Mouse (Mus musculus) heart, embryonic 15.5 days (tissue): ENCODE results near the gene Mterf4. TPM values are rescaled to one million over a fixed set of nuclear protein-coding genes. Genes with fewer than 3 reads are reported as not detected.

Source experiments
- ATAC-seq: fragments of 200-750 bp; cut with Nextera tagmentation; replicated peaks from 2 replicates; pipeline ENCODE4 v1.8.0; 2017; ENCODE audit warnings: low read depth, moderate TSS enrichment; ENCODE audit not compliant: insufficient number of reproducible peaks, insufficient read depth, low FRiP score
- H3K27ac ChIP-seq: fragments of 300-500 bp; sonication (generic); 2 replicates; pipeline ENCODE4 v1.5.1; 2015; ENCODE audit warnings: mild to moderate bottlenecking, inconsistent platforms
- H3K27me3 ChIP-seq: fragments of 300-500 bp; sonication (generic); 2 replicates; pipeline ENCODE4 v1.6.1; 2015; ENCODE audit warnings: inconsistent platforms
- H3K36me3 ChIP-seq: fragments of 300-500 bp; sonication (generic); 2 replicates; pipeline ENCODE4 v1.6.1; 2015; ENCODE audit warnings: mild to moderate bottlenecking, inconsistent platforms
- H3K4me1 ChIP-seq: fragments of 300-500 bp; sonication (generic); replicated peaks from 2 replicates; pipeline ENCODE4 v1.6.1; 2015; ENCODE audit warnings: inconsistent platforms
- H3K4me2 ChIP-seq: fragments of 300-500 bp; sonication (generic); 2 replicates; pipeline ENCODE4 v1.6.1; 2015; ENCODE audit warnings: inconsistent platforms, mild to moderate bottlenecking, moderate library complexity
- H3K4me3 ChIP-seq: fragments of 300-500 bp; sonication (generic); 2 replicates; pipeline ENCODE4 v1.5.1; 2015; ENCODE audit warnings: mild to moderate bottlenecking, inconsistent platforms
- H3K9ac ChIP-seq: fragments of 300-500 bp; sonication (generic); 2 replicates; pipeline ENCODE4 v1.6.1; 2015; ENCODE audit warnings: mild to moderate bottlenecking, inconsistent platforms
- H3K9me3 ChIP-seq: fragments of 300-500 bp; sonication (generic); replicated peaks from 2 replicates; pipeline ENCODE4 v1.6.1; 2016; ENCODE audit warnings: inconsistent platforms
- WGBS: fragments of 180-500 bp; shearing (Covaris S2); methylation state at CpG from one replicate; pipeline ENCODE4 v1.1.7; 2015; ENCODE audit warnings: mixed read lengths; 5-methylcytosine and 5-hydroxymethylcytosine counted together
- polyA plus RNA-seq: library from polyadenylated mRNA; unstranded; fragments of >200 nt; fragmentation: Nextera tagmentation; extraction: Ambion mirVana; gene quantifications from 2 replicates; pipeline ENCODE4 v1.2.1, GENCODE M21; 2015

The Mterf4 gene
- polyA plus RNA-seq = 19.2 and 22.5 TPM in 2 replicates

GRCm38 (mm10) chr1:93305581-93306337, at the start of gene Mterf4:
TSS of gene Mterf4 (minus strand) at chr1:93305915.
- peak within 1 kb of the TSS; percentile 78 for H3K4me3 ChIP-seq
- no peaks in the 10 kb centered on the region for H3K27me3 ChIP-seq
- peak within 1 kb of the TSS; percentile 75 for H3K4me2 ChIP-seq
- no peak within 1 kb of the TSS for H3K27ac ChIP-seq
- H3K4me1 ChIP-seq = peaks cover 7% of the 10 kb centered on the region
- H3K36me3 ChIP-seq = peaks cover 29% of the 10 kb centered on the region
- peak within 1 kb of the TSS; percentile 77 for H3K9ac ChIP-seq
- WGBS = 7% methylated on average over 36 of the region's 36 CpGs
- ATAC-seq = peak; percentile 84
- H3K9me3 ChIP-seq = no peaks in the 10 kb centered on the region

- Histone ChIP-seq H3K4me1 (no peaks in the 10 kb centered on the region), H3K4me2 (no peak overlapping the region), H3K9ac (no peak overlapping the region), H3K36me3 (peaks cover 65% of the 10 kb centered on the region), H3K27me3 (no peaks in the 10 kb centered on the region), H3K9me3 (no peaks in the 10 kb centered on the region), H3K27ac (no peak overlapping the region), H3K4me3 (no peak overlapping the region)
- 82% methylated on average over 2 of the region's 2 CpGs for WGBS
- ATAC-seq = no peak
These were observed 47.0 kb upstream of the Mterf4 start for GRCm38 (mm10) chr1:93352724-93353123.

- no peaks in the 10 kb centered on the region for H3K27me3 ChIP-seq
- WGBS = 52% methylated on average over 4 of the region's 4 CpGs
- H3K27ac ChIP-seq = no peak overlapping the region
- no peak for ATAC-seq
- H3K4me1 ChIP-seq = no peaks in the 10 kb centered on the region
- no peak overlapping the region for H3K4me3 ChIP-seq
- H3K36me3 ChIP-seq = peaks cover 59% of the 10 kb centered on the region
- no peak overlapping the region for H3K4me2 ChIP-seq
- H3K9ac ChIP-seq = no peak overlapping the region
- H3K9me3 ChIP-seq = no peaks in the 10 kb centered on the region
These were observed 44.0 kb upstream of the Mterf4 start for GRCm38 (mm10) chr1:93349701-93350100.

GRCm38 (mm10) chr1:93347176-93347575, 41.5 kb upstream of the Mterf4 start:
- H3K9ac ChIP-seq = no peak overlapping the region
- no peaks in the 10 kb centered on the region for H3K9me3 ChIP-seq
- no peak overlapping the region for H3K4me2 ChIP-seq
- H3K4me1 ChIP-seq = peaks cover 9% of the 10 kb centered on the region
- no peak overlapping the region for H3K27ac ChIP-seq
- no peaks in the 10 kb centered on the region for H3K27me3 ChIP-seq
- WGBS = 90% methylated on average over 5 of the region's 5 CpGs
- peaks cover 36% of the 10 kb centered on the region for H3K36me3 ChIP-seq
- no peak overlapping the region for H3K4me3 ChIP-seq
- ATAC-seq = no peak

- ATAC-seq = peak; percentile 95
- Histone ChIP-seq H3K4me2 (peak overlapping the region; percentile 97), H3K36me3 (peaks cover 16% of the 10 kb centered on the region), H3K4me1 (peaks cover 17% of the 10 kb centered on the region), H3K27me3 (no peaks in the 10 kb centered on the region), H3K9me3 (no peaks in the 10 kb centered on the region), H3K9ac (peak overlapping the region; percentile 81), H3K27ac (peak overlapping the region; percentile 65), H3K4me3 (peak overlapping the region; percentile 89)
- WGBS = under 1% methylated on average over 39 of the region's 39 CpGs
These were observed 37.9 kb upstream of the Mterf4 start for GRCm38 (mm10) chr1:93343504-93344047.

- Histone ChIP-seq H3K36me3 (peaks cover 12% of the 10 kb centered on the region), H3K4me2 (peak within 1 kb of the TSS; percentile 97), H3K9ac (peak within 1 kb of the TSS; percentile 81), H3K4me3 (peak within 1 kb of the TSS; percentile 89), H3K4me1 (peaks cover 17% of the 10 kb centered on the region), H3K27me3 (no peaks in the 10 kb centered on the region), H3K9me3 (no peaks in the 10 kb centered on the region), H3K27ac (peak within 1 kb of the TSS; percentile 65)
- ATAC-seq = peak; percentile 93
- under 1% methylated on average over 63 of the region's 63 CpGs for WGBS
These were observed 37.2 kb upstream of the Mterf4 start, which contains the start of the genes Ppp1r7 and Pask for GRCm38 (mm10) chr1:93342648-93343503. TSS of gene Ppp1r7 (plus strand) at chr1:93342854. TSS of gene Pask (minus strand) at chr1:93343482.

- H3K9ac ChIP-seq = no peak overlapping the region
- 72% methylated on average over 2 of the region's 2 CpGs for WGBS
- ATAC-seq = no peak
- no peak overlapping the region for H3K4me3 ChIP-seq
- H3K9me3 ChIP-seq = no peaks in the 10 kb centered on the region
- H3K27me3 ChIP-seq = no peaks in the 10 kb centered on the region
- H3K27ac ChIP-seq = no peak overlapping the region
- H3K4me2 ChIP-seq = no peak overlapping the region
- H3K4me1 ChIP-seq = no peaks in the 10 kb centered on the region
- peaks cover 7% of the 10 kb centered on the region for H3K36me3 ChIP-seq
These were observed 28.9 kb upstream of the Mterf4 start for GRCm38 (mm10) chr1:93334621-93335020.

- H3K27ac ChIP-seq = no peak overlapping the region
- H3K4me1 ChIP-seq = no peaks in the 10 kb centered on the region
- H3K9me3 ChIP-seq = no peaks in the 10 kb centered on the region
- H3K9ac ChIP-seq = no peak overlapping the region
- no peak for ATAC-seq
- no peak overlapping the region for H3K4me3 ChIP-seq
- no peaks in the 10 kb centered on the region for H3K27me3 ChIP-seq
- WGBS = 85% methylated on average over 3 of the region's 3 CpGs
- H3K4me2 ChIP-seq = no peak overlapping the region
- peaks cover 25% of the 10 kb centered on the region; the same call in 1 of the 2 replicates for H3K36me3 ChIP-seq
These were observed 20.7 kb upstream of the Mterf4 start for GRCm38 (mm10) chr1:93326446-93326845.

GRCm38 (mm10) chr1:93323973-93324372, 18.3 kb upstream of the Mterf4 start:
- Histone ChIP-seq H3K4me1 (no peaks in the 10 kb centered on the region), H3K9me3 (no peaks in the 10 kb centered on the region), H3K27me3 (no peaks in the 10 kb centered on the region), H3K36me3 (peaks cover 39% of the 10 kb centered on the region; the same call in 1 of the 2 replicates), H3K9ac (no peak overlapping the region), H3K27ac (no peak overlapping the region), H3K4me2 (no peak overlapping the region), H3K4me3 (no peak overlapping the region)
- ATAC-seq = no peak
- WGBS = 87% methylated on average over 6 of the region's 6 CpGs

- ATAC-seq = peak; percentile 45; the same call in 1 of the 2 replicates
- 63% methylated on average over 3 of the region's 3 CpGs for WGBS
- H3K27ac ChIP-seq = no peak overlapping the region
These were observed 5.1 kb downstream of the Mterf4 start for GRCm38 (mm10) chr1:93300578-93300977.

GRCm38 (mm10) chr1:93299791-93300190, 5.9 kb downstream of the Mterf4 start:
- no peaks in the 10 kb centered on the region for H3K27me3 ChIP-seq
- peaks cover 3% of the 10 kb centered on the region for H3K4me1 ChIP-seq
- 92% methylated on average over 4 of the region's 4 CpGs for WGBS
- H3K27ac ChIP-seq = no peak overlapping the region
- peaks cover 50% of the 10 kb centered on the region for H3K36me3 ChIP-seq
- H3K4me3 ChIP-seq = no peak overlapping the region
- no peak overlapping the region for H3K4me2 ChIP-seq
- H3K9ac ChIP-seq = no peak overlapping the region
- no peaks in the 10 kb centered on the region for H3K9me3 ChIP-seq
- no peak for ATAC-seq

More at GRCm38 (mm10) chr1:93300578-93300977, 5.1 kb downstream of the Mterf4 start:
- Histone ChIP-seq H3K4me2 (no peak overlapping the region), H3K9ac (no peak overlapping the region), H3K9me3 (no peaks in the 10 kb centered on the region), H3K4me1 (peaks cover 7% of the 10 kb centered on the region), H3K4me3 (no peak overlapping the region), H3K36me3 (peaks cover 50% of the 10 kb centered on the region), H3K27me3 (no peaks in the 10 kb centered on the region)
